ENCODE assay signal across 8 mouse cellular contexts in the genomic region with DNA sequence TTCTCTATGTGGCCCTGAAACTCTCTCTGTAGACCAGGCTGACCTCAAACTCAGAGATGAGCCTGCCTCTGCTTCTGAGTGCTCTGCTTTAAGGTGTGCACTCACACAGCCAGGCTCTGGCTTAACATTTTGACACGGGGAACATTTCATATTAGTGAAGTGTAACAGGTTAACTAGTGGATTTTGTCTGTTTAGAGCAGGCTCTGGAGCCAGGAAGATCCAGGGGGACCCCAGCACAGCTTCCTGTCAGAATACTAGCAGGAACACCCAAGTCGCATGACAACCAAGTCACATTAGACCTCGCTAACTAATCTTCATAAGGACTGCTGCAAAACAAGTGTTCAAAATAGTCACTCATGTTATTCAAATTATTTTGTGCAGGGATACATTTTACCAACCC. TPM values are rescaled to one million over a fixed set of nuclear protein-coding genes. Genes with fewer than 3 reads are reported as not detected.
DNase-seq lines count a peak whose midpoint lies in the region; ATAC-seq and TF ChIP-seq lines count a peak whose summit lies in the region.

No protein-coding gene starts in this region.

- no peaks in the 10 kb centered on the region for H3K27me3 ChIP-seq in hindbrain, embryonic 12.5 days
- H3K27me3 ChIP-seq in midbrain, embryonic 14.5 days (ENCODE audit: control insufficient read depth, insufficient read depth, low read length): no peaks in the 10 kb centered on the region

- H3K9ac ChIP-seq in hindbrain, embryonic 12.5 days: peak overlapping the region; percentile 74; the same call in 1 of the 2 replicates
- H3K9ac ChIP-seq in midbrain, embryonic 14.5 days (replicated peaks; ENCODE audit: low read length): peak overlapping the region; percentile 64; the same call in 1 of the 2 replicates

- H3K4me1 ChIP-seq in brown adipose tissue, adult 24 weeks (ENCODE audit: control insufficient read depth, insufficient read depth, insufficient read length, low read length): 0 out of 2 replicates have a peak, but pooled peaks cover 2% of the 10 kb centered on the region
- H3K4me1 ChIP-seq in hindbrain, embryonic 12.5 days: peaks cover 10% of the 10 kb centered on the region
- H3K4me1 ChIP-seq in midbrain, embryonic 14.5 days (ENCODE audit: control insufficient read depth, insufficient read depth, low read length): peaks cover 4% of the 10 kb centered on the region

- no peak for TF ChIP-seq CTCF in layer of hippocampus, adult 2 months (conservative IDR thresholded peaks at IDR 0.05)

- ATAC-seq in hindbrain, embryonic 12.5 days (ENCODE audit: low FRiP score): no peak
- ATAC-seq in midbrain, embryonic 14.5 days (ENCODE audit: low FRiP score, low TSS enrichment): no peak
- no peak for ATAC-seq in inflammation-experienced regulatory T-cells, adult 6 months

- H3K36me3 ChIP-seq in hindbrain, embryonic 12.5 days: no peaks in the 10 kb centered on the region
- H3K36me3 ChIP-seq in midbrain, embryonic 14.5 days (ENCODE audit: control insufficient read depth, insufficient read depth, low read length): no peaks in the 10 kb centered on the region

- DNase-seq in layer of hippocampus, adult 2 months (ENCODE audit: low spot score in 2 of 2): no peak
- DNase-seq in layer of hippocampus, adult 9-11 months: no peak
- no peak for DNase-seq in midbrain, embryonic 14.5 days
- no peak for DNase-seq in ovary, postnatal 36 days (ENCODE audit: low spot score)
- no peak for DNase-seq in Muller cell, postnatal 12 days (ENCODE audit: inconsistent ontology term)

- peak overlapping the region; percentile 97 for H3K27ac ChIP-seq in layer of hippocampus, adult 2 months
- peak overlapping the region; percentile 62 for H3K27ac ChIP-seq in brown adipose tissue, adult 24 weeks (replicated peaks; ENCODE audit: low read depth, low read length)
- H3K27ac ChIP-seq in hindbrain, embryonic 12.5 days: no peak overlapping the region
- H3K27ac ChIP-seq in midbrain, embryonic 14.5 days (replicated peaks; ENCODE audit: low read depth, low read length): peak overlapping the region; percentile 91; the same call in 1 of the 2 replicates

- H3K9me3 ChIP-seq in hindbrain, embryonic 12.5 days (replicated peaks): no peaks in the 10 kb centered on the region
- no peaks in the 10 kb centered on the region for H3K9me3 ChIP-seq in midbrain, embryonic 14.5 days (ENCODE audit: control insufficient read depth, low read length)

- peak overlapping the region; percentile 85 for H3K4me3 ChIP-seq in layer of hippocampus, adult 2 months
- peak overlapping the region; percentile 94 for H3K4me3 ChIP-seq in brown adipose tissue, adult 24 weeks (ENCODE audit: insufficient read depth, low read depth, low read length)
- H3K4me3 ChIP-seq in hindbrain, embryonic 12.5 days: peak overlapping the region; percentile 83
- H3K4me3 ChIP-seq in midbrain, embryonic 14.5 days (replicated peaks; ENCODE audit: low read depth, low read length): peak overlapping the region; percentile 80

- 35% methylated on average over 3 of the region's 3 CpGs for WGBS in hindbrain, embryonic 12.5 days
- 22% methylated on average over 3 of the region's 3 CpGs for WGBS in midbrain, embryonic 14.5 days

- H3K4me2 ChIP-seq in hindbrain, embryonic 12.5 days (replicated peaks): peak overlapping the region; percentile 85
- peak overlapping the region; percentile 72 for H3K4me2 ChIP-seq in midbrain, embryonic 14.5 days (ENCODE audit: low read length)

RNA-seq across cellular contexts. Expression of a gene that starts 0.6 kb away (rescaled TPM):
- total RNA-seq in layer of hippocampus, adult 2 months (2021): 100 to 1,000 TPM; 214 to 221 TPM
- 1,179 and 1,285 TPM in 2 replicates for polyA plus RNA-seq in brown adipose tissue, adult 24 weeks (2012; ENCODE audit: insufficient read depth, insufficient read length, missing spikeins)
- 100 and 101 TPM in 2 replicates for polyA plus RNA-seq in hindbrain, embryonic 12.5 days (2016; fragmentation: Nextera tagmentation; extraction: Ambion mirVana)
- 79.9 and 104 TPM in 2 replicates for polyA plus RNA-seq in midbrain, embryonic 14.5 days (2014; fragmentation: Nextera tagmentation; extraction: Ambion mirVana)
- polyA plus RNA-seq in inflammation-experienced regulatory T-cells, adult 6 months (2017; shearing (Covaris generic)): 100 to 1,000 TPM; 132 to 161 (median 134) TPM

RNA-seq across cellular contexts. Expression of a gene that starts 16.2 kb away (rescaled TPM):
- total RNA-seq in layer of hippocampus, adult 2 months (2021): 100 to 1,000 TPM in 1 of 2 experiments, 10 to 100 TPM in 1; 98.7 to 104 TPM
- 47.2 and 47.6 TPM in 2 replicates for polyA plus RNA-seq in brown adipose tissue, adult 24 weeks (2012; ENCODE audit: insufficient read depth, insufficient read length, missing spikeins)
- polyA plus RNA-seq in hindbrain, embryonic 12.5 days (2016; fragmentation: Nextera tagmentation; extraction: Ambion mirVana): 140 and 144 TPM in 2 replicates
- 132 and 140 TPM in 2 replicates for polyA plus RNA-seq in midbrain, embryonic 14.5 days (2014; fragmentation: Nextera tagmentation; extraction: Ambion mirVana)
- polyA plus RNA-seq in inflammation-experienced regulatory T-cells, adult 6 months (2017; shearing (Covaris generic)): 10 to 100 TPM; 53.4 to 93.7 (median 81.4) TPM

RNA-seq across cellular contexts. Expression of a gene that starts 23.3 kb away (rescaled TPM):
- 10 to 100 TPM; 40.1 to 48.8 TPM for total RNA-seq in layer of hippocampus, adult 2 months (2021)
- polyA plus RNA-seq in brown adipose tissue, adult 24 weeks (2012; ENCODE audit: insufficient read depth, insufficient read length, missing spikeins): 13.0 and 14.2 TPM in 2 replicates
- 80.5 and 83.0 TPM in 2 replicates for polyA plus RNA-seq in hindbrain, embryonic 12.5 days (2016; fragmentation: Nextera tagmentation; extraction: Ambion mirVana)
- polyA plus RNA-seq in midbrain, embryonic 14.5 days (2014; fragmentation: Nextera tagmentation; extraction: Ambion mirVana): 64.0 and 80.2 TPM in 2 replicates
- polyA plus RNA-seq in inflammation-experienced regulatory T-cells, adult 6 months (2017; shearing (Covaris generic)): 100 to 1,000 TPM in 1 of 3 experiments, 10 to 100 TPM in 2; 58.0 to 107 (median 96.8) TPM
